Mouse (Mus musculus): Measurements from ENCODE around the gene Cdh26. TPM values are rescaled to one million over a fixed set of nuclear protein-coding genes. Genes with fewer than 3 reads are reported as not detected.
A peak's percentile ranks its signal among the peaks of the same experiment; 100 is the strongest.

Gene Cdh26
- polyA plus RNA-seq, 1 experiment from 2014 or later = 0.07 TPM

DNA sequence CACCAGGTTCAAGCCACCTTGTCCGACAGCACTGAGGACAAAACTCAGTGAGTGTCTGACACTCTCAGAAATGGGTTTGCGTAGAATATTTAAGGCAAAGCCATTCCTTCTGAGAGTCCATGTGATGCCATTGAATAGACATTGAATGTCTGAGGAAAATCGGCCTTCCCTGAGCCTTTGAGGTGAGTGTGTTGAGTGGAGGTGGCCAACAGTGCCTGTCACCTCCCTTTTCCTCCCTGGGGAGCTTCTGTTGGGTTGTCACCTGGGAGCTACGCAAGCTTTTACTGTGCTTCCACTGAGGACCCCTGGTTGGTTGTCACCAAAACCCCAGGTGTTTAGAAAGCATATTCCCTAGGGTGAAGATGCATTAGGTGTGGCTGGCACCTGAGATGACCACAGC lies 1.7 kb upstream of the Cdh26 start:
- Histone ChIP-seq H3K9ac (replicated peaks; ENCODE audit: low read depth, low read length) (no peak overlapping the region), H3K4me1 (ENCODE audit: control insufficient read depth, insufficient read depth, low read length) (no peaks in the 10 kb centered on the region), H3K4me3 (ENCODE audit: low read depth, low read length) (no peak overlapping the region), H3K27ac (ENCODE audit: low read depth, low read length) (no peak overlapping the region), H3K36me3 (ENCODE audit: control insufficient read depth, insufficient read depth, low read length) (no peaks in the 10 kb centered on the region), H3K27me3 (ENCODE audit: control insufficient read depth, insufficient read depth, low read length) (no peaks in the 10 kb centered on the region), H3K9me3 (ENCODE audit: control insufficient read depth, low read length) (no peaks in the 10 kb centered on the region), H3K4me2 (ENCODE audit: low read depth, low read length) (no peak overlapping the region)
- no peak for ATAC-seq (ENCODE audit: low read depth)
- 89% methylated on average over 4 of the region's 4 CpGs for WGBS

DNA sequence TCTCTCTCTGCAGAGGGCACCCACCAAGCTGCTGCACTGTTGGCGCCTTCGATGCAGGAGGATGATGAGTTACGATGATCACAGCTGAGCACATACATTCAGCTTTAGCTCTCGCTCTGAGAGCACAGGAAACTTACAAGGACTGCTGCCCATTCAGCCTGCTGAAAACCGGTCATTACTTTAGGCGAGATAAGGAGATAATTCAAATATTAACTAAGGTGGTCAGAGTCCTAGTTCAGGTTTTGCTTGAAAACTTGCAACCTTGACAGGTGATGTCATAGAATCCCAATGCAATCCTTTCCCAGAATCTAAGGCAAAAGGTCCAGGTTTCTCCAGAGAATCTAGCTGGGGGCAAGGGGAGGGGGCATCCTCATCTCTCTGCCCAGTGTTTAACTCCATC lies 905 bp upstream of the Cdh26 start:
- no peak overlapping the region for H3K9ac ChIP-seq (replicated peaks; ENCODE audit: low read depth, low read length)
- no peak overlapping the region for H3K27ac ChIP-seq (ENCODE audit: low read depth, low read length)
- ATAC-seq (ENCODE audit: low read depth) = no peak
- H3K4me1 ChIP-seq (ENCODE audit: control insufficient read depth, insufficient read depth, low read length) = no peaks in the 10 kb centered on the region
- H3K4me2 ChIP-seq (ENCODE audit: low read depth, low read length) = no peak overlapping the region
- no peaks in the 10 kb centered on the region for H3K27me3 ChIP-seq (ENCODE audit: control insufficient read depth, insufficient read depth, low read length)
- H3K36me3 ChIP-seq (ENCODE audit: control insufficient read depth, insufficient read depth, low read length) = no peaks in the 10 kb centered on the region
- 72% methylated on average over 6 of the region's 6 CpGs for WGBS
- no peak overlapping the region for H3K4me3 ChIP-seq (ENCODE audit: low read depth, low read length)
- no peaks in the 10 kb centered on the region for H3K9me3 ChIP-seq (ENCODE audit: control insufficient read depth, low read length)

DNA sequence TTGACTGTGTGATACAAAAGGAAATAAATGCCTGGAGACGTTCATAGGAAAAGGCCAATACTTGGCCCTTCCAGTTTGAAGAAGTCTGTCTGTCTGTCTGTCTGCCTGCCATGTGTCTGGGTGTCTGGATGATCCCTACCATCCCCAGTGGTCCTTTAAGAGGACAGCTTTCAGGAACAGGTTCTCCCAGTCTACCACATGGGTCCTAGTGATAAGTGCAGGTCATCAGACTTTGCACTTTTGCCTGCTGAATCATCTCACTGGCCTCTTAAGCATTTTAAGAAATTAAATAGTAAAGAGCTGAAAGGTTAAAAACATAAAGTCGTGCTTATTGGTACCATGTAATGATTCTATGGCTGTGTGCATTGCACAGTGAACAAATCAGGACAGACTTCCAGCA lies 3.2 kb downstream of the Cdh26 start:
- ATAC-seq (ENCODE audit: low read depth) = no peak
- Histone ChIP-seq H3K27ac (ENCODE audit: low read depth, low read length) (no peak overlapping the region), H3K4me3 (ENCODE audit: low read depth, low read length) (no peak overlapping the region), H3K36me3 (ENCODE audit: control insufficient read depth, insufficient read depth, low read length) (no peaks in the 10 kb centered on the region), H3K4me2 (ENCODE audit: low read depth, low read length) (no peak overlapping the region), H3K27me3 (ENCODE audit: control insufficient read depth, insufficient read depth, low read length) (no peaks in the 10 kb centered on the region), H3K9me3 (ENCODE audit: control insufficient read depth, low read length) (no peaks in the 10 kb centered on the region), H3K9ac (replicated peaks; ENCODE audit: low read depth, low read length) (no peak overlapping the region), H3K4me1 (ENCODE audit: control insufficient read depth, insufficient read depth, low read length) (no peaks in the 10 kb centered on the region)
- 83% methylated on average over 2 of the region's 2 CpGs for WGBS

DNA sequence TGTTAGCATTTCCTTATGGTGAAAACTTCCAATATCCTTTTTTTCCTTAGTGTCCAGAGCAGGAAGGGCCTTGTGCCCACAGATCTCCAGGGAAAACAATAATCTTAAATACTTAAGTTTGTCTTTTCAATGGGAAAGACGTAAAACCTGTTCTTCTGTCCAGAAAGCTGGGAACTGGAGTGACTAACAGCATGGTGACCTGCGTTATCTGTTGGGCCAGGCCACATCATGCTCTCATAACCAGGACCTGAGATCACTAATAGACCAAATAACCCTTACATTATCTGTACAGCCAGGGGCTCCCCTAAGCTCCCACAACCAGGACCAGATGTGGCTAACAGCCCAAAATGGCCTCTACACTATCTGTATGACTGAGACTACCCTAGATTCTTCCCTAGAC lies 3.6 kb downstream of the Cdh26 start:
- H3K27me3 ChIP-seq (ENCODE audit: control insufficient read depth, insufficient read depth, low read length) = no peaks in the 10 kb centered on the region
- WGBS = 96% methylated on average over 2 of the region's 2 CpGs
- no peaks in the 10 kb centered on the region for H3K36me3 ChIP-seq (ENCODE audit: control insufficient read depth, insufficient read depth, low read length)
- H3K9me3 ChIP-seq (ENCODE audit: control insufficient read depth, low read length) = no peaks in the 10 kb centered on the region
- no peak overlapping the region for H3K27ac ChIP-seq (ENCODE audit: low read depth, low read length)
- no peaks in the 10 kb centered on the region for H3K4me1 ChIP-seq (ENCODE audit: control insufficient read depth, insufficient read depth, low read length)
- ATAC-seq (ENCODE audit: low read depth) = no peak
- no peak overlapping the region for H3K4me2 ChIP-seq (ENCODE audit: low read depth, low read length)
- no peak overlapping the region for H3K9ac ChIP-seq (replicated peaks; ENCODE audit: low read depth, low read length)
- no peak overlapping the region for H3K4me3 ChIP-seq (ENCODE audit: low read depth, low read length)

DNA sequence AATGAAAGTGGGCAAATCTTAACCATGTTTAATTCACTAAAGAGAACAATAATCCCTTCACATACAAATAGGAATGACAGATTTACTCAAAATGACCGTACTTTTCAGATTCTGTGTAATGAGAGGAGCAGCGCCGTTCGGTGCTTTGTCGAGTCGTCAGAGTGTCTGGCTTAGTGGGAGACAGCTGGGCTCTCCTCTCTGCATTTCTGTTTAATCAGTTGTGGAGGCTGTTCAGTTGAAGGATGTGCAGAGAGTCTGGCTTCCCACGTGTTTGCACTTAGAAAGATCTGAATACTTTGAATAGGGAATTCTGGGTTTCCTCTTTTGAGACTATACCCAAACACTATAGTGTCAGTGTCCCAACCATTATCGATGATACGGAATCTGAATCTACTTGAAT lies 7.0 kb downstream of the Cdh26 start:
- H3K36me3 ChIP-seq (ENCODE audit: control insufficient read depth, insufficient read depth, low read length) = no peaks in the 10 kb centered on the region
- no peak overlapping the region for H3K4me2 ChIP-seq (ENCODE audit: low read depth, low read length)
- H3K27ac ChIP-seq (ENCODE audit: low read depth, low read length) = no peak overlapping the region
- no peaks in the 10 kb centered on the region for H3K9me3 ChIP-seq (ENCODE audit: control insufficient read depth, low read length)
- H3K9ac ChIP-seq (replicated peaks; ENCODE audit: low read depth, low read length) = no peak overlapping the region
- WGBS = 57% methylated on average over 9 of the region's 9 CpGs
- no peaks in the 10 kb centered on the region for H3K4me1 ChIP-seq (ENCODE audit: control insufficient read depth, insufficient read depth, low read length)
- no peak overlapping the region for H3K4me3 ChIP-seq (ENCODE audit: low read depth, low read length)
- H3K27me3 ChIP-seq (ENCODE audit: control insufficient read depth, insufficient read depth, low read length) = no peaks in the 10 kb centered on the region
- ATAC-seq (ENCODE audit: low read depth) = no peak

DNA sequence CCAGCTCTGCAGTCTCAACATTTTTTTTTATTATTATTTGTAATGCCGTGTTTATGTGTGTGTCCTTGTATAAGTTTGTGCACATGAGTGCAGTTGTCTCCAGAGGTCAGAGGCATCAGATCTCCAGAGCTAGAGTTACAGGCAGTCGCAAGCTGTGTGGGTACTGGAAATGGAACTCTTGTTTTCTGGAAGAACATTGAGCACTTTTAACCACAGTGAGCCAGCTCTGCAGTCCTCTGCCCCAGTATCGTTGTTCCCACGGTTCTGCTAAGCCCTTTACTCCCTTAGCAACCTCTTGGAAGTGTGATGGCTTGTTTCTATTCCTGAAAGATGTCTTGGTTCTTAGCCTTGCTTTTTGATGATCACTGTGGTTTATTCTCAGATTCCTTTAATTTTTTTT lies 19.1 kb downstream of the Cdh26 start:
- H3K9me3 ChIP-seq (ENCODE audit: control insufficient read depth, low read length) = no peaks in the 10 kb centered on the region
- no peak overlapping the region for H3K9ac ChIP-seq (replicated peaks; ENCODE audit: low read depth, low read length)
- 88% methylated on average over 4 of the region's 4 CpGs for WGBS
- no peak overlapping the region for H3K4me2 ChIP-seq (ENCODE audit: low read depth, low read length)
- H3K4me3 ChIP-seq (ENCODE audit: low read depth, low read length) = no peak overlapping the region
- no peak for ATAC-seq (ENCODE audit: low read depth)
- no peaks in the 10 kb centered on the region for H3K36me3 ChIP-seq (ENCODE audit: control insufficient read depth, insufficient read depth, low read length)
- H3K27ac ChIP-seq (ENCODE audit: low read depth, low read length) = no peak overlapping the region
- no peaks in the 10 kb centered on the region for H3K4me1 ChIP-seq (ENCODE audit: control insufficient read depth, insufficient read depth, low read length)
- no peaks in the 10 kb centered on the region for H3K27me3 ChIP-seq (ENCODE audit: control insufficient read depth, insufficient read depth, low read length)

DNA sequence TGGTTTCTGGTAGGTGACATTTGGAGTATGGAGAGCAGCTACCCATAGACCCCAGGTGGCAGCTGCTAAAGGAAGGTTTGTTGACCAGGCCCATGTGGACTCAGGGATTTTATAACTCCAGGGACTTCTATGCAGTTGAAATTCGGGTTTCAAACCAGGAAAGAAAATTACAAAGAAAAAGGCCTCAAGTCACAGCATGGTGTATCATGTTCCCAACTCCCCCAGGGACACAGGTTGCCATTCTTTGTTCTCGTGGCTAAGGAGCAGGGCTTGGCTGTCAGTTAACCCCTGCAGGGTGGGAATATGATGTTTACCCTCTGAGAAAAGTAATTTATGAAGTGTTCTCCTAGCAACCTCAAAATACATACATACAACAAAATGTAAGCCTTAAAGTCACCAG lies 19.9 kb downstream of the Cdh26 start:
- Histone ChIP-seq H3K9ac (replicated peaks; ENCODE audit: low read depth, low read length) (no peak overlapping the region), H3K27ac (ENCODE audit: low read depth, low read length) (no peak overlapping the region), H3K27me3 (ENCODE audit: control insufficient read depth, insufficient read depth, low read length) (no peaks in the 10 kb centered on the region), H3K4me2 (ENCODE audit: low read depth, low read length) (no peak overlapping the region), H3K36me3 (ENCODE audit: control insufficient read depth, insufficient read depth, low read length) (no peaks in the 10 kb centered on the region), H3K9me3 (ENCODE audit: control insufficient read depth, low read length) (no peaks in the 10 kb centered on the region), H3K4me1 (ENCODE audit: control insufficient read depth, insufficient read depth, low read length) (peaks cover 8% of the 10 kb centered on the region), H3K4me3 (ENCODE audit: low read depth, low read length) (no peak overlapping the region)
- WGBS = 13% methylated on average over 2 of the region's 2 CpGs
- no peak for ATAC-seq (ENCODE audit: low read depth)

DNA sequence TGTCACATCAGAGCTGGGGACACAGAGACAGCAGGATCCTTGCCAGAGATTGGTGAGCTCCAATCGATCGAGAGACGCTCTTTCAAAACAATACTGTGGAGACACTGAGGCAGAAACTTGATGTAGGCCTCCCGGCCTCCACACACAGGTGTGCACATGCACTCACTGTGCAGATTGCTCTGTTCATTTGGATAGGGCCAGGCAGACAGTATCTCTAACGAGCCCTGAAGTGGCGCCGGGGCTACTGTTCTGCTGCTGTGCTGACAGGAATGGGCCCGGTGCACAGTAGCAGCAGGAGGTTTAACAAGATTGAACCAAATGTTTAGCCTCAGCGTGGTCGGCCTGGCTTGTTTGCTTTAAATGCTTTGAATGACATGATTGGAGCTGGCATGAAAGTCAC lies 20.6 kb downstream of the Cdh26 start:
- no peak for ATAC-seq (ENCODE audit: low read depth)
- peaks cover 12% of the 10 kb centered on the region for H3K4me1 ChIP-seq (ENCODE audit: control insufficient read depth, insufficient read depth, low read length)
- H3K4me2 ChIP-seq (ENCODE audit: low read depth, low read length) = no peak overlapping the region
- no peaks in the 10 kb centered on the region for H3K27me3 ChIP-seq (ENCODE audit: control insufficient read depth, insufficient read depth, low read length)
- no peak overlapping the region for H3K9ac ChIP-seq (replicated peaks; ENCODE audit: low read depth, low read length)
- 72% methylated on average over 10 of the region's 10 CpGs for WGBS
- no peak overlapping the region for H3K27ac ChIP-seq (ENCODE audit: low read depth, low read length)
- no peaks in the 10 kb centered on the region for H3K9me3 ChIP-seq (ENCODE audit: control insufficient read depth, low read length)
- H3K36me3 ChIP-seq (ENCODE audit: control insufficient read depth, insufficient read depth, low read length) = no peaks in the 10 kb centered on the region
- H3K4me3 ChIP-seq (ENCODE audit: low read depth, low read length) = no peak overlapping the region

DNA sequence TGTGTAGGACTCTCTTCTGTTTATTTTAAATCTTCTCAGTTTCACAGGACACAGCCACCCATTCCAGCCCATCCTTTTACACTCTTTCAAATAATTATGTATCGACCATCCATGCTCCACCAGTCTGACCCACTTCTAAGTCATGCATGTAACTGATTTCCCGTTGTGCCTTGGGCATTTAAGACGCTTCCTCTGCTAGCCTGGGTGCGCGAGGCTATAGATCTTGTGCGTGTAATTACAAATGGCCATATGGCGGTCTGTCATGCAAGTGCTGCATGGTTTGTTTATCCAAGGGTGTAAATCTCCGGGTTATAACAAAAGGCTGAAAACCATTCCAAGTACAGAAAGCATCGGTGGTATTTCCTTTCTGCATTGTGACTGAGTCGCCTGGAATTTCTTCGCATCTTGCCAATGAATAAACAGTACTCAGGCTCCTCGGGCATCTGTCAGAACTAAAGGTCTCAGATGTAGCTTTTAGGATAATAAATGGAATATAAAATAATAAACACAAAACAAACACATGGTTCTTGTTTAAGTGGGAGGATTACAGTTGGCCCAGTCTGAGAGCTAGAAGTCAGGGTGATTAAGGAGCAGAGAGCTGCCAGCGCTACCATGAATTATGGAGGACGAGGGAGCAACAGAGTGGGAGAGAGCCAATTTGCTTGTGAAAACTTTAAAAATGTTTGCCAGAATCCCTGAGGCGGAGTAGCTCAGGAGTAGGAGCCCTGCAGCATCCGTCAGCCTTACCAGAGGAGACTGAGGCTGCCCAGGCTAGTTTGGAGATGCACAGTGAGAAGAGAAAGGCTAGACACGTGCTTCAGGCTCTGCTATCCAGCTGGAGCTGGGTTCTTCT lies 24.6 kb downstream of the Cdh26 start:
- ATAC-seq (ENCODE audit: low read depth) = peak; percentile 76
- no peak overlapping the region for H3K4me3 ChIP-seq (ENCODE audit: low read depth, low read length)
- no peaks in the 10 kb centered on the region for H3K9me3 ChIP-seq (ENCODE audit: control insufficient read depth, low read length)
- H3K4me1 ChIP-seq (ENCODE audit: control insufficient read depth, insufficient read depth, low read length) = peaks cover 12% of the 10 kb centered on the region
- H3K4me2 ChIP-seq (ENCODE audit: low read depth, low read length) = peak overlapping the region; percentile 29; the same call in 1 of the 2 replicates
- 6% methylated on average over 17 of the region's 17 CpGs for WGBS
- H3K27me3 ChIP-seq (ENCODE audit: control insufficient read depth, insufficient read depth, low read length) = no peaks in the 10 kb centered on the region
- no peak overlapping the region for H3K9ac ChIP-seq (replicated peaks; ENCODE audit: low read depth, low read length)
- peak overlapping the region; percentile 55 for H3K27ac ChIP-seq (ENCODE audit: low read depth, low read length)
- no peaks in the 10 kb centered on the region for H3K36me3 ChIP-seq (ENCODE audit: control insufficient read depth, insufficient read depth, low read length)

Measured in neural tube, embryonic 14.5 days (tissue).